Mouse (Mus musculus) forebrain, embryonic 14.5 days (tissue): ENCODE results near the gene Hcn2. TPM values are rescaled to one million over a fixed set of nuclear protein-coding genes. Genes with fewer than 3 reads are reported as not detected.

Experiments used
- ATAC-seq: fragments of 200-750 bp; cut with Nextera tagmentation; 2 replicates; pipeline ENCODE4 v1.8.0; 2017; ENCODE audit warnings: mild to moderate bottlenecking, moderate library complexity
- DNase-seq: peaks from one replicate; pipeline ENCODE4 v3.0.0-alpha.2; 2015; ENCODE audit warnings: low spot score
- H3K27ac ChIP-seq: fragments of 300-500 bp; sonication (generic); 2 replicates; pipeline ENCODE4 v1.5.1; 2014; ENCODE audit warnings: low read depth, mild to moderate bottlenecking, control low read depth, low read length, moderate library complexity
- H3K27me3 ChIP-seq: fragments of 300-500 bp; sonication (generic); replicated peaks from 2 replicates; pipeline ENCODE4 v1.6.1; 2014; ENCODE audit warnings: low read length, control low read depth, mixed read lengths; ENCODE audit not compliant: control insufficient read depth, insufficient read depth
- H3K36me3 ChIP-seq: fragments of 300-500 bp; sonication (generic); 2 replicates; pipeline ENCODE4 v1.6.1; 2014; ENCODE audit warnings: low read length, control low read depth; ENCODE audit not compliant: control insufficient read depth, insufficient read depth
- H3K4me1 ChIP-seq: fragments of 300-500 bp; sonication (generic); 2 replicates; pipeline ENCODE4 v1.6.1; 2014; ENCODE audit warnings: antibody characterized with exemption, low read length, control low read depth; ENCODE audit not compliant: control insufficient read depth, insufficient read depth
- H3K4me2 ChIP-seq: fragments of 300-500 bp; sonication (generic); 2 replicates; pipeline ENCODE4 v1.6.1; 2014; ENCODE audit warnings: mild to moderate bottlenecking, control low read depth, low read length
- H3K4me3 ChIP-seq: fragments of 300-500 bp; sonication (generic); 2 replicates; pipeline ENCODE4 v1.5.1; 2014; ENCODE audit warnings: low read depth, low read length, control low read depth
- H3K9ac ChIP-seq: fragments of 300-500 bp; sonication (generic); 2 replicates; pipeline ENCODE4 v1.6.1; 2014; ENCODE audit warnings: mild to moderate bottlenecking, low read length, control low read depth, moderate library complexity
- H3K9me3 ChIP-seq: fragments of 300-500 bp; sonication (generic); replicated peaks from 2 replicates; pipeline ENCODE4 v1.6.1; 2016; ENCODE audit warnings: low read length, control low read depth, mixed read lengths; ENCODE audit not compliant: control insufficient read depth
- WGBS: fragments of 180-500 bp; shearing (Covaris S2); extraction: QIAGEN DNeasy Blood & Tissue Kit; methylation state at CpG from one replicate; pipeline ENCODE4 v1.1.7; 2014; 5-methylcytosine and 5-hydroxymethylcytosine counted together
- polyA plus RNA-seq: library from polyadenylated mRNA; unstranded; fragments of >200 nt; fragmentation: Nextera tagmentation; extraction: Ambion mirVana; gene quantifications from 2 replicates; pipeline ENCODE4 v1.2.1, GENCODE M21; 2014

Gene Hcn2
- polyA plus RNA-seq, 1 experiment from 2014 or later, result 0.32 TPM

GRCm38 (mm10) chr10:79778006-79778405 lies 61.6 kb downstream of the Hcn2 start:
- Histone ChIP-seq H3K9ac (peak overlapping the region; percentile 8; the same call in 1 of the 2 replicates), H3K9me3 (no peaks in the 10 kb centered on the region), H3K36me3 (no peaks in the 10 kb centered on the region), H3K4me1 (peaks cover 9% of the 10 kb centered on the region), H3K4me3 (no peak overlapping the region), H3K4me2 (no peak overlapping the region), H3K27ac (no peak overlapping the region), H3K27me3 (peaks cover 37% of the 10 kb centered on the region)
- ATAC-seq, result no peak
- 8% methylated on average over 15 of the region's 15 CpGs for WGBS
- DNase-seq, result peak; percentile 64

- Histone ChIP-seq H3K4me1 (peaks cover 9% of the 10 kb centered on the region), H3K27me3 (peaks cover 37% of the 10 kb centered on the region), H3K9ac (no peak overlapping the region), H3K9me3 (no peaks in the 10 kb centered on the region), H3K4me3 (no peak overlapping the region), H3K27ac (no peak overlapping the region), H3K4me2 (no peak overlapping the region), H3K36me3 (no peaks in the 10 kb centered on the region)
- ATAC-seq (no peak), DNase-seq (no peak)
- 11% methylated on average over 2 of the region's 2 CpGs for WGBS
Measured at GRCm38 (mm10) chr10:79779193-79779592, 62.8 kb downstream of the Hcn2 start.

- Histone ChIP-seq H3K4me2 (peak overlapping the region; percentile 61), H3K4me3 (peak overlapping the region; percentile 21), H3K4me1 (peaks cover 9% of the 10 kb centered on the region), H3K9me3 (no peaks in the 10 kb centered on the region), H3K36me3 (no peaks in the 10 kb centered on the region), H3K9ac (no peak overlapping the region), H3K27me3 (peaks cover 37% of the 10 kb centered on the region), H3K27ac (no peak overlapping the region)
- ATAC-seq (peak; percentile 93), DNase-seq (peak; percentile 92)
- WGBS, result 2% methylated on average over 55 of the region's 55 CpGs
Measured at GRCm38 (mm10) chr10:79779784-79780663, 63.6 kb downstream of the Hcn2 start.

GRCm38 (mm10) chr10:79780664-79781015 lies 64.2 kb downstream of the Hcn2 start:
- DNase-seq (peak; percentile 62), ATAC-seq (no peak)
- Histone ChIP-seq H3K9ac (no peak overlapping the region), H3K4me3 (peak overlapping the region; percentile 21), H3K27ac (no peak overlapping the region), H3K27me3 (peaks cover 37% of the 10 kb centered on the region), H3K4me2 (peak overlapping the region; percentile 61), H3K4me1 (peaks cover 9% of the 10 kb centered on the region), H3K9me3 (no peaks in the 10 kb centered on the region), H3K36me3 (no peaks in the 10 kb centered on the region)
- WGBS, result 2% methylated on average over 13 of the region's 13 CpGs

GRCm38 (mm10) chr10:79781139-79781538 lies 64.7 kb downstream of the Hcn2 start:
- Histone ChIP-seq H3K27me3 (peaks cover 36% of the 10 kb centered on the region), H3K9ac (no peak overlapping the region), H3K4me1 (peaks cover 9% of the 10 kb centered on the region), H3K4me2 (peak overlapping the region; percentile 61), H3K9me3 (no peaks in the 10 kb centered on the region), H3K4me3 (0 out of 2 replicates have a peak overlapping the region, but pooled peaks have one; percentile 21), H3K36me3 (no peaks in the 10 kb centered on the region), H3K27ac (no peak overlapping the region)
- WGBS, result 27% methylated on average over 21 of the region's 21 CpGs
- ATAC-seq, result peak; percentile 0; the same call in 1 of the 2 replicates
- no peak for DNase-seq

GRCm38 (mm10) chr10:79781956-79782355 lies 65.5 kb downstream of the Hcn2 start:
- ATAC-seq (no peak), DNase-seq (no peak)
- Histone ChIP-seq H3K27ac (no peak overlapping the region), H3K4me2 (no peak overlapping the region), H3K27me3 (peaks cover 29% of the 10 kb centered on the region), H3K9ac (no peak overlapping the region), H3K4me1 (peaks cover 6% of the 10 kb centered on the region), H3K9me3 (no peaks in the 10 kb centered on the region), H3K36me3 (no peaks in the 10 kb centered on the region), H3K4me3 (no peak overlapping the region)
- WGBS, result 56% methylated on average over 5 of the region's 5 CpGs

- no peaks in the 10 kb centered on the region for H3K36me3 ChIP-seq
- ATAC-seq, result no peak
- H3K4me3 ChIP-seq, result no peak overlapping the region
- H3K9ac ChIP-seq, result no peak overlapping the region
- no peak for DNase-seq
- 64% methylated on average over 7 of the region's 7 CpGs for WGBS
- no peak overlapping the region for H3K27ac ChIP-seq
- no peak overlapping the region for H3K4me2 ChIP-seq
- no peaks in the 10 kb centered on the region for H3K9me3 ChIP-seq
- H3K4me1 ChIP-seq, result 0 out of 2 replicates have a peak, but pooled peaks cover 3% of the 10 kb centered on the region
- peaks cover 18% of the 10 kb centered on the region for H3K27me3 ChIP-seq
Measured at GRCm38 (mm10) chr10:79783050-79783449, 66.6 kb downstream of the Hcn2 start.

- Histone ChIP-seq H3K4me1 (0 out of 2 replicates have a peak, but pooled peaks cover 2% of the 10 kb centered on the region), H3K9me3 (no peaks in the 10 kb centered on the region), H3K4me2 (no peak overlapping the region), H3K36me3 (no peaks in the 10 kb centered on the region), H3K9ac (no peak overlapping the region), H3K4me3 (no peak overlapping the region), H3K27me3 (peaks cover 8% of the 10 kb centered on the region), H3K27ac (no peak overlapping the region)
- DNase-seq (peak; percentile 59), ATAC-seq (no peak)
- 39% methylated on average over 27 of the region's 27 CpGs for WGBS
Measured at GRCm38 (mm10) chr10:79783920-79784800, 67.7 kb downstream of the Hcn2 start.
